Mouse (Mus musculus): ENCODE data around the gene Pin1rt1. TPM values are rescaled to one million over a fixed set of nuclear protein-coding genes. Genes with fewer than 3 reads are reported as not detected.

Gene Pin1rt1
- total and polyA plus RNA-seq, 3 experiments, result 0.07 TPM; not detected in 2

DNA sequence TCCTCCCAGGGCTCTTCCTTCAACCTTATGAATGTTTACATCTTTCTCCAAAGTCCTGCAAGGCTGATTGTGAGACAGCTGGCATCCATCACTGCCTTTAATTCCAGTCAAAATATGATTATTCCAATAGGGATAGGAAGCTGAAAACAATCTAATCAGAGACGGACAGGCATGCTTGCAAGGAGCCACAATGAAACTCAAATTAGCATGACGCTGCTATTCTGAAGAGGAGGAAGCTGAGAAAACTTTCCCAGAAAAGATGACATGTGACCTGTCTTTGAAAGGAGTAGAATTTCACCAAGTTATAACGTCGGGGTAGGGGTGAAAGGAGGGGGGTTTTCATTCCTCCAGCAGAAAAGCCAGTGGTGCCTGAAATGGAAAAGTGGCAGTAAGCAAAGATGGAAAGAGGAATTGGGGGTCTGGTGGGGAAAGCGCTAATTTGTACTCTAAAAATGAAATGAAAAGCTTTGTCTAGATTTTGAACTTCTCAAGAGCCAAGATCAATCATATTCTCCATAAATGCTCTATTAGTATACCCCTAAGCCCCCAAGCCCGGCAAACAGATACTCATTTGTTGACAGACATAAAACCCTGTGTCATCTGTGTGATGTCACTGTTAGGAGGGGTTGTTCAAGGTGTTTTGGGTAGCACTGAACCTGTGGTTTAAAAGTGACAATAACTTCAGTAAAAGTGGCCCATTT is 5.4 kb downstream of the Pin1rt1 start:
- peaks cover 0 to 13% of the 10 kb centered on the region in 2 experiments; a peak in 2 of 4 replicates for H3K36me3 ChIP-seq (ENCODE audit: control insufficient read depth in 1 of 2, insufficient read depth in 2 of 2, low read length in 2 of 2)
- no peaks in the 10 kb centered on the region for H3K27me3 ChIP-seq (ENCODE audit: control insufficient read depth in 1 of 2, insufficient read depth in 2 of 2, low read length in 2 of 2)
- TF ChIP-seq SMC3 (IDR thresholded peaks at IDR 0.05; ENCODE audit: low read depth, low read length) (no peak), MYC (IDR thresholded peaks at IDR 0.05; ENCODE audit: low read depth, low read length) (peak; percentile 73; the same call in 1 of the 2 replicates), KAT2A (conservative IDR thresholded peaks at IDR 0.05; ENCODE audit: low read depth, low read length) (no peak), MAFK (IDR thresholded peaks at IDR 0.05; ENCODE audit: borderline replicate concordance, low read depth, low read length) (peak; percentile 18; the same call in 1 of the 2 replicates), ETS1 (IDR thresholded peaks at IDR 0.05; ENCODE audit: low read depth, low read length) (peak; percentile 73), USF1 (IDR thresholded peaks at IDR 0.05; ENCODE audit: low read depth, low read length) (peak; percentile 88), TBP (IDR thresholded peaks at IDR 0.05; ENCODE audit: low read depth, low read length) (0 out of 2 replicates have a peak, but pooled peaks have one; percentile 24), GATA1 (IDR thresholded peaks at IDR 0.05; ENCODE audit: low read depth, low read length) (0 out of 2 replicates have a peak, but pooled peaks have one; percentile 29), MAX (IDR thresholded peaks at IDR 0.05; ENCODE audit: low read length) (peak; percentile 73; the same call in 1 of the 2 replicates), POLR2AphosphoS2 (IDR thresholded peaks at IDR 0.05; ENCODE audit: low read length) (no peak), ZMIZ1 (IDR thresholded peaks at IDR 0.05; ENCODE audit: low read depth, low read length) (no peak), TCF12 (IDR thresholded peaks at IDR 0.05; ENCODE audit: low read depth, low read length) (peak; percentile 50; the same call in 1 of the 2 replicates), NELFE (IDR thresholded peaks at IDR 0.05; ENCODE audit: low read depth, low read length) (0 out of 2 replicates have a peak, but pooled peaks have one; percentile 6), RCOR1 (IDR thresholded peaks at IDR 0.05; ENCODE audit: low read depth, low read length) (peak; percentile 50; the same call in 1 of the 2 replicates), MXI1 (IDR thresholded peaks at IDR 0.05; ENCODE audit: low read depth, low read length) (peak; percentile 72), RAD21 (IDR thresholded peaks at IDR 0.05; ENCODE audit: low read depth, low read length) (no peak), USF2 (IDR thresholded peaks at IDR 0.05; ENCODE audit: borderline replicate concordance in 1 of 2, insufficient read depth in 1 of 2, low read depth in 1 of 2, low read length in 2 of 2) (peak in 1 of 2 experiments; percentile 57; a peak in 1 of 4 replicates), TAL1 (IDR thresholded peaks at IDR 0.05; ENCODE audit: low read length) (peak; percentile 73), ELF1 (IDR thresholded peaks at IDR 0.05; ENCODE audit: low read depth, low read length) (no peak), EP300 (IDR thresholded peaks at IDR 0.05; ENCODE audit: low read depth in 1 of 2, low read length in 2 of 2) (peak; percentile 51 to 63; a peak in 2 of 4 replicates), SIN3A (IDR thresholded peaks at IDR 0.05; ENCODE audit: low read length) (peak; percentile 41; the same call in 1 of the 2 replicates), GABPA (IDR thresholded peaks at IDR 0.05; ENCODE audit: low read depth, low read length) (peak; percentile 31; the same call in 1 of the 2 replicates)
- peak; percentile 70 for DNase-seq (ENCODE audit: low read depth, low spot score)
- peak overlapping the region; percentile 96 to 98 for H3K4me3 ChIP-seq (ENCODE audit: control insufficient read depth in 1 of 2, insufficient read depth in 1 of 2, low read depth in 2 of 2, low read length in 2 of 2)
- H3K9me3 ChIP-seq (replicated peaks; ENCODE audit: insufficient read depth, low read length), result no peaks in the 10 kb centered on the region
- peak overlapping the region; percentile 82 for H3K27ac ChIP-seq (ENCODE audit: control insufficient read depth, low read depth, low read length)
- peaks cover 13 to 14% of the 10 kb centered on the region in 2 experiments; a peak in 3 of 4 replicates for H3K4me1 ChIP-seq (ENCODE audit: control insufficient read depth in 1 of 2, insufficient read depth in 2 of 2, low read length in 2 of 2)
- peaks cover 14% of the 10 kb centered on the region; the same call in 1 of the 2 replicates for H3K79me2 ChIP-seq (ENCODE audit: control insufficient read depth, insufficient read depth, low read length, poor library complexity)
- peak overlapping the region; percentile 98 for H3K9ac ChIP-seq (ENCODE audit: control insufficient read depth, low read depth, low read length, poor library complexity, severe bottlenecking)
